11 mouse cellular contexts compared by ENCODE assay signal in the genomic region with DNA sequence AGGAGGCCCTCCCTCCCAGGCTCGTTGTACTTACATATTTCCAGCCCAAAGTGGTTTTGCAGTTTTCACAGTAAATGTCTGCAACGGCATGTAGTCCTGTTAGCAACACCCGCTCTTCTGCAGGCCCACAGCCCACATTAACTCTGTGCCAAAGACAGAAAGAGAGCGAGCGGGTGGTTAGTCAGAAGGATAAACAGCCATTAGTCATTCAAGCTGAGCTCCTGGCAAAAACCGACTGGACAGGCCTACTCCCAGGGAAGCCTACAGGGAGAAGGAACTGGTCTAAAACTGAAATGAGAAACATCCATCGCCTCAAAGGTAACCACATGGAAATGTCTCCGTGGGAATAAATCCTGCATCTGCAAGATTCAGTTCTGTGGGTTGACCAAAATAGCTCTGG. TPM values are rescaled to one million over a fixed set of nuclear protein-coding genes. Genes with fewer than 3 reads are reported as not detected.
DNase-seq lines count a peak whose midpoint lies in the region; ATAC-seq lines count a peak whose summit lies in the region.
"Had no signal": no experiment of that assay in that cellular context is flagged by ENCODE, and none has a peak within 500 bp of the region (broad histone marks: within the 10 kb centered on the region; RNA-seq: fewer than 3 reads in every experiment).

No protein-coding gene starts in this region.

- intact Hi-C loops in left cerebral cortex, postnatal 36 days (cut with DNase I): loop anchor here (2.0 kb wide), 1 partner anchor 14 kb away; no protein-coding TSS in a partner anchor

- H3K36me3 ChIP-seq in embryonic facial prominence, embryonic 15.5 days: peaks cover 13% of the 10 kb centered on the region; the same call in 1 of the 2 replicates
- H3K36me3 ChIP-seq in kidney, embryonic 14.5 days (ENCODE audit: control insufficient read depth, insufficient read depth, low read length): peaks cover 20% of the 10 kb centered on the region

- ATAC-seq in embryonic facial prominence, embryonic 15.5 days (ENCODE audit: insufficient number of reproducible peaks, low FRiP score, low TSS enrichment, low read depth): peak; percentile 73
- no peak for ATAC-seq in erythroid progenitor cell, adult 5-6 weeks (replicated peaks; ENCODE audit: low FRiP score, poor library complexity, severe bottlenecking)
- ATAC-seq in kidney, embryonic 14.5 days (ENCODE audit: low FRiP score, low TSS enrichment): no peak

- H3K4me2 ChIP-seq in embryonic facial prominence, embryonic 15.5 days (replicated peaks): no peak overlapping the region
- no peak overlapping the region for H3K4me2 ChIP-seq in kidney, embryonic 14.5 days (replicated peaks; ENCODE audit: low read depth, low read length)

- H3K9ac ChIP-seq in embryonic facial prominence, embryonic 15.5 days: no peak overlapping the region
- no peak overlapping the region for H3K9ac ChIP-seq in kidney, embryonic 14.5 days (ENCODE audit: low read depth, low read length)

- no peaks in the 10 kb centered on the region for H3K27me3 ChIP-seq in embryonic facial prominence, embryonic 15.5 days
- H3K27me3 ChIP-seq in kidney, embryonic 14.5 days (ENCODE audit: control insufficient read depth, insufficient read depth, low read length): no peaks in the 10 kb centered on the region

- H3K9me3 ChIP-seq in embryonic facial prominence, embryonic 15.5 days (replicated peaks): no peaks in the 10 kb centered on the region
- H3K9me3 ChIP-seq in kidney, embryonic 14.5 days (ENCODE audit: control insufficient read depth, low read length): no peaks in the 10 kb centered on the region

- peak; percentile 52 for DNase-seq in layer of hippocampus, adult 11-12 months (ENCODE audit: low spot score)
- DNase-seq in layer of hippocampus, postnatal 10 days (ENCODE audit: low spot score in 2 of 2): no peak
- DNase-seq in NIH3T3 (ENCODE audit: low read depth): peak; percentile 82
- peak; percentile 71 to 74 for DNase-seq in left cerebral cortex, postnatal 36 days (ENCODE audit: low spot score in 2 of 2)
- DNase-seq in thymus, postnatal 0 days (ENCODE audit: low spot score): no peak
- DNase-seq: cerebellum, adult 11-12 months; gastrocnemius, postnatal 14 days; kidney, adult 18-20 months had no signal

- peak overlapping the region; percentile 44; the same call in 1 of the 2 replicates for H3K27ac ChIP-seq in embryonic facial prominence, embryonic 15.5 days (replicated peaks)
- H3K27ac ChIP-seq in kidney, embryonic 14.5 days (ENCODE audit: low read depth, low read length): no peak overlapping the region

- WGBS in embryonic facial prominence, embryonic 15.5 days: 42% methylated on average over 8 of the region's 8 CpGs
- WGBS in kidney, embryonic 14.5 days: 59% methylated on average over 8 of the region's 8 CpGs

- peaks cover 20% of the 10 kb centered on the region for H3K4me1 ChIP-seq in embryonic facial prominence, embryonic 15.5 days
- 0 out of 2 replicates have a peak, but pooled peaks cover 5% of the 10 kb centered on the region for H3K4me1 ChIP-seq in kidney, embryonic 14.5 days (ENCODE audit: control insufficient read depth, insufficient read depth, low read length)

- H3K4me3 ChIP-seq in embryonic facial prominence, embryonic 15.5 days (replicated peaks): no peak overlapping the region
- no peak overlapping the region for H3K4me3 ChIP-seq in kidney, embryonic 14.5 days (ENCODE audit: low read length)

RNA-seq across cellular contexts. Expression of gene Ypel2, which starts 49.0 kb away (rescaled TPM):
- 1 to 10 TPM; 7.4 to 8.6 TPM for total RNA-seq in layer of hippocampus, postnatal 10 days (2021)
- polyA plus RNA-seq in embryonic facial prominence, embryonic 15.5 days (2015; fragmentation: Nextera tagmentation; extraction: Ambion mirVana): 8.0 and 8.8 TPM in 2 replicates
- 10 to 100 TPM; 47.5 to 52.3 TPM for total RNA-seq in left cerebral cortex, postnatal 36 days (2021)
- 0.36 and 2.9 TPM in 2 replicates for total RNA-seq in erythroid progenitor cell, adult 5-6 weeks (2015; ENCODE audit: low replicate concordance)
- total RNA-seq in erythroid progenitor cell, adult 5-6 weeks (2017; ENCODE audit: low replicate concordance): 0.13 and 1.5 TPM in 2 replicates
- polyA plus RNA-seq in thymus, postnatal 0 days (2015; fragmentation: Nextera tagmentation; extraction: Ambion mirVana): 9.5 and 9.6 TPM in 2 replicates
- 7.9 and 9.1 TPM in 2 replicates for polyA plus RNA-seq in kidney, embryonic 14.5 days (2014; fragmentation: Nextera tagmentation; extraction: Ambion mirVana)

Comparison
In these comparisons a context has a peak if more than half of its experiments do, and no peak if none do; other contexts are left out.
1. DNase-seq: peak in layer of hippocampus, adult 11-12 months (single experiment), NIH3T3 (single experiment) and left cerebral cortex, postnatal 36 days (2 of 2); none in layer of hippocampus, postnatal 10 days (0 of 2) and thymus, postnatal 0 days (single experiment).
2. RNA of gene Ypel2, which starts 49.0 kb away (total RNA-seq): 47.5 to 52.3 TPM in left cerebral cortex, postnatal 36 days; 7.4 to 8.6 TPM in layer of hippocampus, postnatal 10 days and 0.13 to 2.9 TPM in erythroid progenitor cell, adult 5-6 weeks; every median in the first group is over 4 times any median in the second.